9 mouse cellular contexts compared by ENCODE assay signal in genomic region chr6:124839805-124840204, GRCm38 (mm10). TPM values are rescaled to one million over a fixed set of nuclear protein-coding genes. Genes with fewer than 3 reads are reported as not detected.
DNase-seq lines count a peak whose midpoint lies in the region; ATAC-seq and TF ChIP-seq lines count a peak whose summit lies in the region.
"Had no signal": no experiment of that assay in that cellular context is flagged by ENCODE, and none has a peak within 500 bp of the region (broad histone marks: within the 10 kb centered on the region; RNA-seq: fewer than 3 reads in every experiment).

No protein-coding gene starts in this region.

- 5% methylated on average over 8 of the region's 8 CpGs for WGBS in hindbrain, embryonic 16.5 days

- ATAC-seq in hindbrain, embryonic 16.5 days, result peak; percentile 19; the same call in 1 of the 2 replicates
- ATAC-seq: Patski had no signal

- peak overlapping the region; percentile 34 for H3K4me3 ChIP-seq in gastrocnemius, adult 2 months
- no peak overlapping the region for H3K4me3 ChIP-seq in hindbrain, embryonic 16.5 days (ENCODE audit: low read length)

- peak; percentile 58 for DNase-seq in left cerebral cortex, postnatal 4 days
- no peak for DNase-seq in left cerebral cortex, postnatal 14 days (ENCODE audit: low spot score in 2 of 2)
- peak; percentile 86 for DNase-seq in gastrocnemius, adult 2 months
- peak; percentile 62 for DNase-seq in skeletal muscle tissue, adult 2 months (ENCODE audit: low read depth, low spot score)
- DNase-seq in frontal cortex, postnatal 10 days (ENCODE audit: low spot score in 2 of 2), result no peak
- DNase-seq in frontal cortex, adult 2 months (ENCODE audit: extremely low spot score in 1 of 2, low spot score in 1 of 2), result no peak
- no peak for DNase-seq in right cerebral cortex, adult 18-20 months

- H3K4me2 ChIP-seq in hindbrain, embryonic 16.5 days (ENCODE audit: low read length), result no peak overlapping the region

- intact Hi-C loops in left cerebral cortex, postnatal 4 days (cut with DNase I), result no loop called here
- intact Hi-C loops in left cerebral cortex, postnatal 14 days (cut with DNase I), result no loop called here
- intact Hi-C loops in gastrocnemius, adult 2 months (cut with DNase I), result no loop called here

- peaks cover 7% of the 10 kb centered on the region; the same call in 1 of the 2 replicates for H3K4me1 ChIP-seq in hindbrain, embryonic 16.5 days (ENCODE audit: control insufficient read depth, insufficient read depth, low read depth, low read length)

- H3K9ac ChIP-seq in hindbrain, embryonic 16.5 days (ENCODE audit: low read depth, low read length), result peak overlapping the region; percentile 22; the same call in 1 of the 2 replicates

- no peak for TF ChIP-seq CTCF in gastrocnemius, adult 2 months (IDR thresholded peaks at IDR 0.05)

- no peaks in the 10 kb centered on the region for H3K9me3 ChIP-seq in hindbrain, embryonic 16.5 days (ENCODE audit: control insufficient read depth, low read length)

- H3K27ac ChIP-seq in gastrocnemius, adult 2 months, result peak overlapping the region; percentile 73
- H3K27ac ChIP-seq in hindbrain, embryonic 16.5 days (ENCODE audit: low read depth, low read length), result no peak overlapping the region

- H3K27me3 ChIP-seq in hindbrain, embryonic 16.5 days (replicated peaks; ENCODE audit: control insufficient read depth, insufficient read depth, low read length), result no peaks in the 10 kb centered on the region
- H3K27me3 ChIP-seq: Patski had no signal

- H3K36me3 ChIP-seq in hindbrain, embryonic 16.5 days (ENCODE audit: control insufficient read depth, insufficient read depth, low read length), result peaks cover 10% of the 10 kb centered on the region; the same call in 1 of the 2 replicates

RNA-seq across cellular contexts. Expression of gene Gnb3, which starts 0.3 kb away (rescaled TPM):
- under 1 TPM; 0.32 to 0.46 TPM for total RNA-seq in left cerebral cortex, postnatal 4 days (2021)
- total RNA-seq in left cerebral cortex, postnatal 14 days (2021), result not detected
- 1 to 10 TPM in 1 of 2 experiments, under 1 TPM in 1; 0.75 to 1.4 TPM for total RNA-seq in gastrocnemius, adult 2 months (2021)
- polyA plus RNA-seq in hindbrain, embryonic 16.5 days (2015; fragmentation: Nextera tagmentation; extraction: Ambion mirVana), result 1.0 and 1.1 TPM in 2 replicates
- polyA plus RNA-seq in frontal cortex, adult 2 months (2012; rRNA removed), result 0.50 and 0.53 TPM in 2 replicates

RNA-seq across cellular contexts. Expression of gene Cdca3, which starts 10.5 kb away (rescaled TPM):
- 10 to 100 TPM in 1 of 2 experiments, 1 to 10 TPM in 1; 6.9 to 10.8 TPM for total RNA-seq in left cerebral cortex, postnatal 4 days (2021)
- 1 to 10 TPM; 1.6 to 1.7 TPM for total RNA-seq in left cerebral cortex, postnatal 14 days (2021)
- total RNA-seq in gastrocnemius, adult 2 months (2021), result under 1 TPM; 0.26 to 0.31 TPM
- 34.2 and 38.5 TPM in 2 replicates for polyA plus RNA-seq in hindbrain, embryonic 16.5 days (2015; fragmentation: Nextera tagmentation; extraction: Ambion mirVana)
- polyA plus RNA-seq in frontal cortex, adult 2 months (2012; rRNA removed), result 2.2 and 2.8 TPM in 2 replicates

RNA-seq across cellular contexts. Expression of gene Usp5, which starts 10.5 kb away (rescaled TPM):
- 100 to 1,000 TPM; 192 to 202 TPM for total RNA-seq in left cerebral cortex, postnatal 4 days (2021)
- total RNA-seq in left cerebral cortex, postnatal 14 days (2021), result 100 to 1,000 TPM; 178 to 184 TPM
- 10 to 100 TPM; 43.4 to 50.1 TPM for total RNA-seq in gastrocnemius, adult 2 months (2021)
- polyA plus RNA-seq in hindbrain, embryonic 16.5 days (2015; fragmentation: Nextera tagmentation; extraction: Ambion mirVana), result 220 and 232 TPM in 2 replicates
- 133 and 147 TPM in 2 replicates for polyA plus RNA-seq in frontal cortex, adult 2 months (2012; rRNA removed)

RNA-seq across cellular contexts. Expression of gene P3h3, which starts 17.7 kb away (rescaled TPM):
- total RNA-seq in left cerebral cortex, postnatal 4 days (2021), result 10 to 100 TPM; 55.9 to 56.1 TPM
- 10 to 100 TPM; 25.9 to 32.9 TPM for total RNA-seq in left cerebral cortex, postnatal 14 days (2021)
- 1 to 10 TPM; 4.1 to 7.1 TPM for total RNA-seq in gastrocnemius, adult 2 months (2021)
- polyA plus RNA-seq in hindbrain, embryonic 16.5 days (2015; fragmentation: Nextera tagmentation; extraction: Ambion mirVana), result 7.5 and 16.2 TPM in 2 replicates
- polyA plus RNA-seq in frontal cortex, adult 2 months (2012; rRNA removed), result 80.2 and 83.2 TPM in 2 replicates

RNA-seq across cellular contexts. Expression of gene Gpr162, which starts 24.0 kb away (rescaled TPM):
- total RNA-seq in left cerebral cortex, postnatal 4 days (2021), result 100 to 1,000 TPM; 145 to 164 TPM
- total RNA-seq in left cerebral cortex, postnatal 14 days (2021), result 100 to 1,000 TPM; 220 to 231 TPM
- not detected for total RNA-seq in gastrocnemius, adult 2 months (2021)
- 30.9 and 32.9 TPM in 2 replicates for polyA plus RNA-seq in hindbrain, embryonic 16.5 days (2015; fragmentation: Nextera tagmentation; extraction: Ambion mirVana)
- 190 and 200 TPM in 2 replicates for polyA plus RNA-seq in frontal cortex, adult 2 months (2012; rRNA removed)

Comparison
In these comparisons a context has a peak if more than half of its experiments do, and no peak if none do; other contexts are left out.
1. DNase-seq: peak in left cerebral cortex, postnatal 4 days (single experiment), gastrocnemius, adult 2 months (single experiment) and skeletal muscle tissue, adult 2 months (single experiment); none in left cerebral cortex, postnatal 14 days (0 of 2), frontal cortex, postnatal 10 days (0 of 2), frontal cortex, adult 2 months (0 of 2) and right cerebral cortex, adult 18-20 months (single experiment).